In genomic region chr17:34572361-34572760, GRCm38 (mm10) we compare ENCODE assay signal across 15 mouse cellular contexts. TPM values are rescaled to one million over a fixed set of nuclear protein-coding genes. Genes with fewer than 3 reads are reported as not detected.
DNase-seq lines count a peak whose midpoint lies in the region; ATAC-seq and TF ChIP-seq lines count a peak whose summit lies in the region.
"Had no signal": no experiment of that assay in that cellular context is flagged by ENCODE, and none has a peak within 500 bp of the region (broad histone marks: within the 10 kb centered on the region; RNA-seq: fewer than 3 reads in every experiment).

No protein-coding gene starts in this region.

- TF ChIP-seq EP300 in lung, postnatal 0 days (IDR thresholded peaks at IDR 0.05), result no peak
- TF ChIP-seq EP300 in ES-Bruce4 (IDR thresholded peaks at IDR 0.05; ENCODE audit: insufficient read depth, low read depth, low read length), result no peak

- peak overlapping the region; percentile 61 for H3K27ac ChIP-seq in forebrain, embryonic 10.5 days
- H3K27ac ChIP-seq in forebrain, embryonic 11.5 days (ENCODE audit: low read depth, low read length), result no peak overlapping the region
- H3K27ac ChIP-seq in lung, postnatal 0 days (ENCODE audit: low read length), result no peak overlapping the region
- H3K27ac ChIP-seq in ES-Bruce4 (ENCODE audit: insufficient read depth, low read length), result no peak overlapping the region
- H3K27ac ChIP-seq: heart, embryonic 10.5 days; midbrain, embryonic 12.5 days; neural tube, embryonic 13.5 days had no signal

- H3K27me3 ChIP-seq in forebrain, embryonic 10.5 days (ENCODE audit: poor library complexity, severe bottlenecking), result no peaks in the 10 kb centered on the region
- H3K27me3 ChIP-seq in forebrain, embryonic 11.5 days (ENCODE audit: control insufficient read depth, insufficient read depth, low read length), result no peaks in the 10 kb centered on the region
- no peaks in the 10 kb centered on the region for H3K27me3 ChIP-seq in lung, postnatal 0 days (replicated peaks; ENCODE audit: insufficient read depth, low read length)
- no peaks in the 10 kb centered on the region for H3K27me3 ChIP-seq in ES-Bruce4 (ENCODE audit: control insufficient read depth, insufficient read depth, low read length, poor library complexity, severe bottlenecking)
- H3K27me3 ChIP-seq: midbrain, embryonic 12.5 days; neural tube, embryonic 13.5 days had no signal

- no peaks in the 10 kb centered on the region for H3K36me3 ChIP-seq in forebrain, embryonic 10.5 days (replicated peaks)
- no peaks in the 10 kb centered on the region for H3K36me3 ChIP-seq in forebrain, embryonic 11.5 days (ENCODE audit: control insufficient read depth, insufficient read depth, low read length)
- no peaks in the 10 kb centered on the region for H3K36me3 ChIP-seq in lung, postnatal 0 days (ENCODE audit: insufficient read depth, low read length)
- no peaks in the 10 kb centered on the region for H3K36me3 ChIP-seq in ES-Bruce4 (ENCODE audit: control insufficient read depth, insufficient read depth, low read length, poor library complexity, severe bottlenecking)
- H3K36me3 ChIP-seq: midbrain, embryonic 12.5 days; neural tube, embryonic 13.5 days had no signal

- TF ChIP-seq CTCF in lung, postnatal 0 days (IDR thresholded peaks at IDR 0.05), result peak; percentile 39; the same call in 1 of the 2 replicates
- TF ChIP-seq CTCF in lung, adult 2 months (IDR thresholded peaks at IDR 0.05; ENCODE audit: insufficient read depth, low read length), result no peak
- peak; percentile 68 for TF ChIP-seq CTCF in ES-Bruce4 (IDR thresholded peaks at IDR 0.05; ENCODE audit: low read depth, low read length)

- no peaks in the 10 kb centered on the region; the same call in 1 of the 2 replicates for H3K9me3 ChIP-seq in forebrain, embryonic 10.5 days
- H3K9me3 ChIP-seq in forebrain, embryonic 11.5 days (ENCODE audit: control insufficient read depth, low read length), result no peaks in the 10 kb centered on the region
- no peaks in the 10 kb centered on the region for H3K9me3 ChIP-seq in lung, postnatal 0 days (ENCODE audit: low read length)
- no peaks in the 10 kb centered on the region for H3K9me3 ChIP-seq in ES-Bruce4 (replicated peaks; ENCODE audit: control insufficient read depth, insufficient read depth, low read length, poor library complexity, severe bottlenecking)
- H3K9me3 ChIP-seq: midbrain, embryonic 12.5 days; neural tube, embryonic 13.5 days had no signal

- H3K4me1 ChIP-seq in forebrain, embryonic 10.5 days, result peaks cover 13% of the 10 kb centered on the region
- no peaks in the 10 kb centered on the region for H3K4me1 ChIP-seq in forebrain, embryonic 11.5 days (replicated peaks; ENCODE audit: control insufficient read depth, insufficient read depth, low read length)
- H3K4me1 ChIP-seq in lung, postnatal 0 days (ENCODE audit: insufficient read depth, low read depth, low read length), result no peaks in the 10 kb centered on the region
- no peaks in the 10 kb centered on the region for H3K4me1 ChIP-seq in lung, adult 2 months (ENCODE audit: control insufficient read depth, insufficient read depth, low read length)
- H3K4me1 ChIP-seq in ES-Bruce4 (ENCODE audit: control insufficient read depth, insufficient read depth, low read length), result no peaks in the 10 kb centered on the region
- H3K4me1 ChIP-seq: midbrain, embryonic 12.5 days; neural tube, embryonic 13.5 days had no signal

- ATAC-seq in forebrain, embryonic 11.5 days (replicated peaks; ENCODE audit: low FRiP score), result no peak
- no peak; the same call in 1 of the 2 replicates for ATAC-seq in lung, postnatal 0 days
- ATAC-seq: forebrain, embryonic 16.5 days; intestine, embryonic 16.5 days had no signal

- no peak overlapping the region for H3K9ac ChIP-seq in forebrain, embryonic 11.5 days (ENCODE audit: low read length)
- H3K9ac ChIP-seq in lung, postnatal 0 days (replicated peaks; ENCODE audit: low read depth), result no peak overlapping the region
- no peak overlapping the region for H3K9ac ChIP-seq in ES-Bruce4 (ENCODE audit: low read depth, poor library complexity, severe bottlenecking)
- H3K9ac ChIP-seq: midbrain, embryonic 12.5 days; neural tube, embryonic 13.5 days had no signal

- DNase-seq in forebrain, embryonic 10.5 days (ENCODE audit: extremely low spot score, low spot score), result no peak
- DNase-seq in forebrain, embryonic 11.5 days (ENCODE audit: low spot score), result no peak
- DNase-seq in lung, postnatal 0 days (ENCODE audit: low spot score), result no peak
- no peak for DNase-seq in lung, adult 2 months
- DNase-seq in retina, embryonic 14.5 days (ENCODE audit: low spot score), result peak; percentile 24
- no peak for DNase-seq in gastrocnemius, adult 8-10 months (ENCODE audit: low spot score in 2 of 2)
- DNase-seq: gastrocnemius, postnatal 10 days; kidney, postnatal 36 days had no signal

- WGBS in forebrain, embryonic 10.5 days, result 9% methylated on average over 15 of the region's 15 CpGs
- 11% methylated on average over 15 of the region's 15 CpGs for WGBS in forebrain, embryonic 11.5 days
- 25% methylated on average over 15 of the region's 15 CpGs for WGBS in lung, postnatal 0 days
- 33% methylated on average over 15 of the region's 15 CpGs for whole genome bisulfite sequencing in lung, adult 2 months

- H3K4me3 ChIP-seq in forebrain, embryonic 10.5 days, result no peak overlapping the region
- no peak overlapping the region for H3K4me3 ChIP-seq in forebrain, embryonic 11.5 days (ENCODE audit: low read depth, low read length)
- H3K4me3 ChIP-seq in lung, postnatal 0 days (ENCODE audit: low read depth, low read length), result no peak overlapping the region
- no peak overlapping the region for H3K4me3 ChIP-seq in lung, adult 2 months (replicated peaks; ENCODE audit: extremely low read depth, low read depth, low read length)
- peak overlapping the region; percentile 15 for H3K4me3 ChIP-seq in ES-Bruce4 (ENCODE audit: low read depth, low read length)
- H3K4me3 ChIP-seq: heart, embryonic 10.5 days; midbrain, embryonic 12.5 days; neural tube, embryonic 13.5 days had no signal

- no peak for TF ChIP-seq POLR2A in lung, adult 2 months (IDR thresholded peaks at IDR 0.05; ENCODE audit: borderline replicate concordance, extremely low read depth, low read depth, low read length)
- no peak for TF ChIP-seq POLR2A in ES-Bruce4 (IDR thresholded peaks at IDR 0.05; ENCODE audit: insufficient read depth, low read length)

- no peak overlapping the region for H3K4me2 ChIP-seq in forebrain, embryonic 11.5 days (ENCODE audit: low read depth, low read length, severe bottlenecking)
- no peak overlapping the region for H3K4me2 ChIP-seq in lung, postnatal 0 days (replicated peaks; ENCODE audit: low read depth, low read length)
- H3K4me2 ChIP-seq: liver, embryonic 11.5 days; midbrain, embryonic 12.5 days; neural tube, embryonic 13.5 days had no signal

RNA-seq across cellular contexts. Expression of gene Notch4, which starts 8.3 kb away (rescaled TPM):
- polyA plus RNA-seq in forebrain, embryonic 10.5 days (2016; fragmentation: Nextera tagmentation; extraction: Ambion mirVana), result 6.1 and 7.0 TPM in 2 replicates
- polyA plus RNA-seq in forebrain, embryonic 11.5 days (2014; fragmentation: Nextera tagmentation; extraction: Ambion mirVana), result 5.9 and 8.7 TPM in 2 replicates
- polyA plus RNA-seq in lung, postnatal 0 days (2015; fragmentation: Nextera tagmentation; extraction: Ambion mirVana), result 21.1 and 24.8 TPM in 2 replicates
- 105 and 168 TPM in 2 replicates for polyA plus RNA-seq in lung, adult 2 months (2012; rRNA removed)
- 4.6 and 7.0 TPM in 2 replicates for polyA plus RNA-seq in ES-Bruce4 (2011; ENCODE audit: insufficient read depth, insufficient read length, low read depth, missing spikeins)
- total RNA-seq in gastrocnemius, adult 8-10 months (2022), result 1 to 10 TPM; 4.6 to 8.2 (median 5.7) TPM

RNA-seq across cellular contexts. Expression of gene Gpsm3, which starts 17.2 kb away (rescaled TPM):
- polyA plus RNA-seq in forebrain, embryonic 10.5 days (2016; fragmentation: Nextera tagmentation; extraction: Ambion mirVana), result 5.9 and 6.5 TPM in 2 replicates
- polyA plus RNA-seq in forebrain, embryonic 11.5 days (2014; fragmentation: Nextera tagmentation; extraction: Ambion mirVana), result 2.6 and 4.3 TPM in 2 replicates
- 34.7 and 41.0 TPM in 2 replicates for polyA plus RNA-seq in lung, postnatal 0 days (2015; fragmentation: Nextera tagmentation; extraction: Ambion mirVana)
- 32.2 and 35.6 TPM in 2 replicates for polyA plus RNA-seq in lung, adult 2 months (2012; rRNA removed)
- 3.9 and 4.2 TPM in 2 replicates for polyA plus RNA-seq in ES-Bruce4 (2011; ENCODE audit: insufficient read depth, insufficient read length, low read depth, missing spikeins)
- total RNA-seq in gastrocnemius, adult 8-10 months (2022), result 1 to 10 TPM in 1 of 4 experiments, under 1 TPM in 3; 0.53 to 1.8 (median 0.77) TPM

RNA-seq across cellular contexts. Expression of gene Pbx2, which starts 18.7 kb away (rescaled TPM):
- 15.6 and 15.7 TPM in 2 replicates for polyA plus RNA-seq in forebrain, embryonic 10.5 days (2016; fragmentation: Nextera tagmentation; extraction: Ambion mirVana)
- 17.8 and 17.9 TPM in 2 replicates for polyA plus RNA-seq in forebrain, embryonic 11.5 days (2014; fragmentation: Nextera tagmentation; extraction: Ambion mirVana)
- 15.0 and 15.6 TPM in 2 replicates for polyA plus RNA-seq in lung, postnatal 0 days (2015; fragmentation: Nextera tagmentation; extraction: Ambion mirVana)
- 87.8 and 88.3 TPM in 2 replicates for polyA plus RNA-seq in lung, adult 2 months (2012; rRNA removed)
- polyA plus RNA-seq in ES-Bruce4 (2011; ENCODE audit: insufficient read depth, insufficient read length, low read depth, missing spikeins), result 66.1 and 73.0 TPM in 2 replicates
- total RNA-seq in gastrocnemius, adult 8-10 months (2022), result 10 to 100 TPM in 3 of 4 experiments, 1 to 10 TPM in 1; 9.1 to 15.4 (median 13.8) TPM

RNA-seq across cellular contexts. Expression of gene Ager, which starts 25.3 kb away (rescaled TPM):
- 2.3 TPM in 2 replicates for polyA plus RNA-seq in forebrain, embryonic 10.5 days (2016; fragmentation: Nextera tagmentation; extraction: Ambion mirVana)
- 2.4 and 4.0 TPM in 2 replicates for polyA plus RNA-seq in forebrain, embryonic 11.5 days (2014; fragmentation: Nextera tagmentation; extraction: Ambion mirVana)
- polyA plus RNA-seq in lung, postnatal 0 days (2015; fragmentation: Nextera tagmentation; extraction: Ambion mirVana), result 3,782 and 4,046 TPM in 2 replicates
- polyA plus RNA-seq in lung, adult 2 months (2012; rRNA removed), result 1,792 and 1,921 TPM in 2 replicates
- polyA plus RNA-seq in ES-Bruce4 (2011; ENCODE audit: insufficient read depth, insufficient read length, low read depth, missing spikeins), result 1.4 and 2.5 TPM in 2 replicates
- under 1 TPM in 1 of 4 experiments, not detected in 3; 0.19 TPM for total RNA-seq in gastrocnemius, adult 8-10 months (2022)

RNA-seq across cellular contexts. Expression of gene Rnf5, which starts 31.1 kb away (rescaled TPM):
- polyA plus RNA-seq in forebrain, embryonic 10.5 days (2016; fragmentation: Nextera tagmentation; extraction: Ambion mirVana), result 185 and 186 TPM in 2 replicates
- 158 and 169 TPM in 2 replicates for polyA plus RNA-seq in forebrain, embryonic 11.5 days (2014; fragmentation: Nextera tagmentation; extraction: Ambion mirVana)
- polyA plus RNA-seq in lung, postnatal 0 days (2015; fragmentation: Nextera tagmentation; extraction: Ambion mirVana), result 81.5 and 84.1 TPM in 2 replicates
- polyA plus RNA-seq in lung, adult 2 months (2012; rRNA removed), result 52.0 and 83.7 TPM in 2 replicates
- 74.3 and 75.9 TPM in 2 replicates for polyA plus RNA-seq in ES-Bruce4 (2011; ENCODE audit: insufficient read depth, insufficient read length, low read depth, missing spikeins)
- 10 to 100 TPM; 20.2 to 23.9 (median 22.7) TPM for total RNA-seq in gastrocnemius, adult 8-10 months (2022)
